Mouse (Mus musculus) ES-E14 (cell line): ENCODE data around the gene Hoxb3.

Experiments used
- HCFC1 ChIP-seq: IDR thresholded peaks from 2 replicates; pipeline ENCODE4 v1.6.1; 2012; ENCODE audit warnings: low read length, inconsistent platforms, borderline replicate concordance; ENCODE audit not compliant: insufficient read depth
- MAFK ChIP-seq: IDR thresholded peaks from 2 replicates; pipeline ENCODE4 v1.6.1; 2014; ENCODE audit warnings: mild to moderate bottlenecking, low read depth, low read length, inconsistent platforms; ENCODE audit not compliant: insufficient read depth

- TF ChIP-seq HCFC1: no peak
- TF ChIP-seq MAFK: no peak
Observed at GRCm38 (mm10) chr11:96372519-96372918, 49.4 kb downstream of the Hoxb3 start.
